Mouse (Mus musculus) spleen, postnatal 10 days (tissue): ENCODE data around the gene Rprml.

Experiments used
- DNase-seq, 2 experiments: peaks; one replicate each; pipeline ENCODE4 v3.0.0; 2021 to 2022; ENCODE audit warnings: low spot score in 2 of 2

Gene Rprml

DNA sequence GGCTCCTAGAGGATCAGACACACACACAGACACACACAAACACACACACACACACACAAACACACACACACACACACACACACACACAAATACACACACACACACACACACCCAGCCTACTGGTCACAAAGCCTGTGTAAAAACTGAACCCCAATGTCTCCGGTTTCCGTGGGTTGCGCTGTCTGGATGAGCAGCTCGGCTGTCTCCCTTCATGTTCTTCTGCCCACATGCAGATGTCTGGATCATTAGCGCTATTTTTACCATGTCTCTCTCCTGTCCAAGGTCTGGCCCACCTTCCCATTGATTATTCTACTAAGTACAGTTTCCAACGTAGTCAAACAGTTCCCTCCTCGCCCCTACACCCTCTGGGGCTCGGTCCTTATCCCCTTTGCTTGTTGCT lies 13.7 kb downstream of the Rprml start:
- no peak for DNase-seq

DNA sequence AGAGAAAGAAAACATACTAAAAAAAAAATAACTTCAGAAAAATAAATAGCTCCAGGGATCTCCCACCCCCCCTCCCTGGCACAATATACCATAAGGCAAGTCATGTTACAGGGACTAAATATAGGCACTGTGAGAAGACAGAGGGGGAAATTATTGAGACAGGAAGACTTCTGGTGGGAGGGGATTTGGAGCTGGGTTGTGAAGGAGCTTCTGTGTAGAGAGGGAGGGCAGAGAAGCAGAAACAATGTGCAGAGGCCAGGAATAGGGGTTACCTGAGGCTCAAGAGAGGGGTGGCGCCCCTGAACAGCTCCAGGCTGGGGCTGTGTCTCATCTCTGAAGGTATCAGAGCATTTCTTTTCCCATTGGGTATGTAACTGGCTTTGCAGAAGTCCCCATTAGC lies 16.3 kb downstream of the Rprml start:
- DNase-seq: no peak

DNA sequence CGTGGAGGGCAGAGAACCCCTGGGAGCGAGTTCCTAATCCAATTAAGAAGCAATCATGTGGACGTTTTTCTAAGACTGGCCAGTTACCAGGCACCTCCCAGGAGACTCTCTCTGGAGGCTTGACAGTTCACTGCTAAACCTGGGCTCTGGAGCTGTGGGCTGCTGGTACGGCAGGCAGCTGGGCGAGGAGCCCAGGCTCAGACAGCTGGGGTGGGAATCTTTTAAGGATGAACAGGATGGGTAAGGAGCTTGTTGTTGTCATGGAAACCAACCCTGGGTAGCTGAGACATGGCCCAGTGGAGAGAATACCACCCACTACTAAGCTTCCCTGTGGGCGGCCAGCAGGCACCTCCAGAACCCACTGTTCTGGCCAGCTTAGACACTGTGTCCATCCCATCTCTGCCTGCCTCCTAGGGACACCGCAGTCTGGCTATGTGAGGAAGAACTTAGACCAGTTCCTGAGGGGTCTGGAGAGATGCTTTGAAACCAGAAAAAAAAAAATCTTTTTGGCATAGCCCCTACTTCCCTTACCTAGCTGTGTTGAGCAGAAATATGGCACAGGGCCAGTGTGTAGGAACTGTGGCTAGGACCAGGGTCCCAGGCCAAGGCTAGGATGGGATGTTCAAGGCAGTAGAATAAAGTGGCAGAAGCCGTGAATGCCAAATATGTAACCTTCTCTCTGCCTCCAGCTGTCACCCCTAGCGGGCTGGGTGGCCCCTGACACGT lies 17.0 kb downstream of the Rprml start:
- no peak for DNase-seq

DNA sequence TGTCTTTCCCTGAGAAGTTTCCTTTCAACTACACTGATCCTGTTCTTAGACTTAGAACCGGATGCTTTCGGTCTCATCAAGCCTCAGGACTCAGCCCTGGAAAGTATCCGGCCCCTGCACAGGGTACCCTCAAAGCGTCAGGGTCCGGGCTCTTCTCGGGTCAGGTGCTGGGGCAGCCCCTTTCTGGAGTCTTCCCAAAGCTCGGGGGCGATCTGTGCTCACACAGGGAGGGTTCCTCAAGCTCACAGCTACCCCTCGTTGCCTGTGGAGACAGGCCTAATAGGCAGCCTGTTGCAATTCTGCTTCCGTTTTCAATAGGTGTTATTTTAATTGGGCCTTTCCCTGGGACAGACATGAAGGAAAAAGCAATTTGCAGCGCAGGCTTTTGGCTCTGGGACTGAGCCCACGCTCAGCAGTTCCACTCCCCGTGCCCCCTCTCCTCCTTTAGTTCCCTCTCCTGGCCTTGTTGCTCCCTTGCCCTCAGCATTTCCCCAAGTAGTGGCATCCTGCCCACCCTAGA lies 17.6 kb downstream of the Rprml start:
- DNase-seq: no peak

DNA sequence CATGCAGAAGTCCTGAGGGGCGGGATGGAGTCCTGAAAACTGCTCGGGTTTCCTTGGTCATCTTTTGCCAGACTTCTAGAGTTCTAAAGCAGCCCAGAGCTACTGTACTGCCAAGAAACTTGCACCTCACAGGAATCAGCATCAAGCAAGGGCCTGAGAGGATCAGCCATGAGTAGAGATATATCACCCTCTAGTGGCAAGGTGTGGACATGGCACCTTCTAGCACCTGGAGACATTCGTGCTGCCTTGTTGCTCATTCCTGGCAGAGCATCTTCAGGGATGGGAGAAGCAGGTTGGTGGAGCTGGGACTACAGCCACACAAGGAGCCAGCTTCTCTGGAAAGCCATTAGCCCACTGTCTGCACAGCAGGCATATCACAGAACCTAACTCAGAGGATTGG lies 26.2 kb downstream of the Rprml start:
- DNase-seq: peak; percentile 27 to 61

DNA sequence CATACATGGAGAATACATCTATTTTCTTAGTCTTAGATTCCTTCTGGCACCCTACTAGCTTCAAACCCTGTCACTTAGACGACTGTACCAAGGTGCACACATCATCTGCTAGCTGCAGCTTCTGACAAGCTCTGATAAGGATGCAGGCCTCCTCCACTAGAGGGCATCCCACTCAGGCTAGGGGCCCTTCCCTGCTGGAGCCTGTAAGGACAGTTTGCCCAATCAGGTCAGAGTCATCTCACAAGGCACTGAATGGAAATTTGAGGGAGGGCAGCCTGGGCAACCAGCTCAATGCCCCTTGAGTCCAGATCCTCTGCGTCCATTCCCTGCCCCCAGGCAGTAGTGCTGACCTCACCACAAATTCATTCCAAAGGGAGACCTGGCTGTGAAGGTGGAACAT lies 27.7 kb downstream of the Rprml start:
- peak; percentile 12 to 53 for DNase-seq

DNA sequence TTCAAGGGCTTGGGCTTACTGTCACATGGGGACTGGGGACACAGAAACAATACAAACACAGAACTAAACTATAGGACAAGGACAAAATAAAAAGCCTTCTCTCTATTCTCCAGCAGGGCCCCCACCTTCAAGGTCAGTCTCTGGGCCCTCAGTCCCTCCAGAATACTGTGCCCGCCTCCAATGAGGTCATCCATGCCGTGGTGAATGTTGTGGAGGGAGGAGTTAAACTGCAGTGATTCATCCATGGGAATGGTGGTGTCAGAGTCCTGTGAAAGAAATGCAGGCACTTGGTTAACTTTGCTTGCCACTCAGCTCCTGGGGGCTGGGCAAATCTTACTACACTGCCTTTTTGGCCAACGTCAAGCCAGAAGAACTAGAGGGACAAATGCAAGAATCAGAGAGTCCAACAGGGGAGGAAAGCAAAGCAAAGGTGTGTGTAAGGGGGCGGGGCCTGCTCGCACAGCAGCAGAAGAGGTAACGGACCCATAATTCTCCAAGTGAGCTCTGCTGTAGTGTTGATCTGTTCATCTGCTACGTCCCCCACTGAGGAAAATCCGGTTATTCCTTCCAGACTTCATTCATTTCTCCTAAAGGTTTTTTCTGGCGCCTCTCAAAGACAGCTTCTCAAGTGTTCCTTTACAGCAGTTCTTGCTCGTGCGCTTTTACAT lies 34.4 kb downstream of the Rprml start:
- no peak for DNase-seq

DNA sequence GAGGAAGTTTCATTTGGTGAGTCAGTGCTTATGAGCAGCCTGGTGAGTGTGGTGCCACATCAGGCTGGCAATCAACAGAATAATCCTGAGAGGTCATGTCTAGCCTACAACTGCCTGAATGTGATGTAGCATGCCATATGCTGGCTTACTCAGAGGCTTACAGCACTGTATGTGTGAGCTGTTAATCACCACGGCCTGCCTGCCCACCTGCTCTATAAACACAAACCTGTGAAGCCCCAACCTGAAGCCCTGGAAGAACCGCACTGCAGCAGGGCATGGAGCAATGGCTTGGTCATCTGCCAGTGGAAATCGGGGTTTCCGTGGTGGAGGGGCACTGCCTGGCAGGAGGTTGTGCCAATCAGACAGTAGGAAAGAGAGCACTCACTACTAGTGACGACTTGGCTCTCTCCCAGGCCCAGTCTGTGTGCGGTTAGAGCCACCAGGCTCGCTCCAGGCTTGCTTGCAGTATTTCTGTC lies 35.9 kb downstream of the Rprml start:
- DNase-seq: no peak

DNA sequence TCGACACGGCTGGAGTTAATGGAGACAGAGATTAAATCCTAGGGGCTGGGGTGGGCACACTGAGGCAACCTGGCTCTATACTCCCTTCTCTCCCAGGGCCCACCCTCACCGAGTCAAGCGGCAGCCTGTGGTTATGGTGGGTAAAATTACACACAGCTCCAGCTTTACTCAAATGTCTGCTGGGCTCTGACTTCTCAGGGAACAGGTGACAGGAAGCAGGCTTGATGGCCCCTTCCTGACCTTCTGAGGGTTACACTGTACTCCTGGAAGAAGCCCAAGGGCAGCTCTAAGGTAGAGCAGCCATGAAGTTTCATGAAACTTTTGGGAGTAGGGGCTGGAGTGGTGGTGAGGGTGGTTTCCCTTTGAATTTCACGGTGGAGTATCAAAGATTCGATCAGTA lies 37.3 kb downstream of the Rprml start:
- no peak for DNase-seq

DNA sequence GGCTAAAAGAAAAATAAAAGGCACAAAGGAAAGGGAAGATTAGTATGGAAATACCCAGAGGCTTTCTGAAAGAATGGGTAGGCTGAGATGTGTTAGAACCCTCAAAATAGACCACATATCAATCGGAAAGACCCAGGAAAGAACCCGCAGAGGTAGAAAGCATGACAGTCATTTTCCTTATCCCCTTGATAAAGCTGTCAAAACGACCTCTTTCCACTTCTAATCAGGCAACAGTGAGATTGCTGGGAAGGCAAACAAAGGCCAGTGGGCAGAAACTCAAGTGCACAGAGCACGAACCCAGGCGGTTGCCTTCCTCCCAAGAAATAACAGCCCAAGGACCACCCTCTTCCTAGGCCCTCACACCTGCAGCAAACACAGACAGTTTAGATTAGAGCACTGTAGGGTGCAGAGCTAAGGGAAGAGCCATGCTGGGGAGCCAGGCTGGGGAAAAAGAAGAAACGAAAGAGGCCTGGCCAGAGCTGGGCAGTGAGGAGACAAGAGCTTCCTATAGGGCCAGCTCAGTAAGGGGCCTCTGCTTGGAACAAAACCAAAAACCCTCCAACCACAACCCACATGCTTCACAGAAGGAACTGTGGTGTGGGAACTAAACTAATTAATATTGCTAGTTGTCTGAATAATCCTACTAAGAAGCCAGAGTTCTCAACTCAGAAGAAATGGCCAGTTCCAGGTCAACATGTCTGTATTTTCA lies 39.1 kb downstream of the Rprml start:
- no peak for DNase-seq

DNA sequence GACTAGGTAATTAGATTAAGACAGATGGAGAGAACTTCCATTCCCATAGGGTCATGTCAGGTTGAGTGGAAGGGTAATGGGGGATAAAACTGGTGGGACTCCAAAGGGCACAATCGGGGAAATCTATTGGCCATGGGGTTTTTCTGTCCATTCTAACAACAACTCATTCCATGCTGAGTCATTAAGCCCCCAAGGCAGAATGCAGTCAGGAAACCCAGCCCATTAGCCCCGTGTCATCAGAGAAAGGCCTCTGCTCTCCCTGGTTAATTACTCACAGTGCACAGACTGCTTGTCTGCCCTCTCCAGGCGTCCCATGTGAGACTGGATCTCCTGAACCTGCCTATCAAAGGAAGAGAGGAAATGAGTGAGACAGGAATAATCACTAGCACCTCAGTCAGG lies 39.6 kb downstream of the Rprml start:
- DNase-seq: no peak

DNA sequence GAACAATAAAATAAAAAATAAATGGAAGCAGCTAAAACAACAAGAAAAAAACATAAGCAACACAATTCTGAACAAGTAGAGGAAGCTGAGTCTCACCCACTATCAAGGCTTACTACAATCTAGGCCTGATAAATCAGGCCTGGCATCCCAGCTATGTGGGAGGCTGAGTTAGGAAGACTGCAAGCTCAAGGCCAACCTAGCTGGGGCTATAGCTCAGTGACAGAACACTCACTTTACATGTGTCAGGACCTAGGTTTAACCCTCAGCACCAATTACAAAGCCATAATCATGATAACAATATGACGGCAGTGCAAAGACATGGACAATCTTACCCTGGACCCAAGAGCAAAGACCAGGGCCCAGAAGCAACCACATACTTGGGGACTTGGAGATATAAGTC lies 41.7 kb downstream of the Rprml start:
- DNase-seq: no peak

DNA sequence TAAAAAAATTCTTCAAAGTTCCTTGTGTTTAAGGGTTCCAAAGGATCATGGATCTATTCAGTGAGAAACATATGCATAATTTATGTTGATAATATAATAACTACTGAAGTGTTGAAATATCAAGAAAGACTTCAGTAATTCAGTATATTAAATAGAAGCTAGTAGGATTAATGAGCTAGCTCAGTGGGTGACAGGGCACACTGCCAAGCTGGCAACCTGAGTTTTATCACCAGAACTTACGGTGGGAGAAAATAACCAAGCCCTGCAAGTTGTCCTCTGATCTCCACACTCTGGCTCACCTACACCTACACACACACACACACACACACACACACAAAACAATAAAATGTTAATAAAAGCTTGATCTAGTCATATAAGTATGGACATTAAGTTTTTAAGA lies 43.9 kb downstream of the Rprml start:
- DNase-seq: no peak

DNA sequence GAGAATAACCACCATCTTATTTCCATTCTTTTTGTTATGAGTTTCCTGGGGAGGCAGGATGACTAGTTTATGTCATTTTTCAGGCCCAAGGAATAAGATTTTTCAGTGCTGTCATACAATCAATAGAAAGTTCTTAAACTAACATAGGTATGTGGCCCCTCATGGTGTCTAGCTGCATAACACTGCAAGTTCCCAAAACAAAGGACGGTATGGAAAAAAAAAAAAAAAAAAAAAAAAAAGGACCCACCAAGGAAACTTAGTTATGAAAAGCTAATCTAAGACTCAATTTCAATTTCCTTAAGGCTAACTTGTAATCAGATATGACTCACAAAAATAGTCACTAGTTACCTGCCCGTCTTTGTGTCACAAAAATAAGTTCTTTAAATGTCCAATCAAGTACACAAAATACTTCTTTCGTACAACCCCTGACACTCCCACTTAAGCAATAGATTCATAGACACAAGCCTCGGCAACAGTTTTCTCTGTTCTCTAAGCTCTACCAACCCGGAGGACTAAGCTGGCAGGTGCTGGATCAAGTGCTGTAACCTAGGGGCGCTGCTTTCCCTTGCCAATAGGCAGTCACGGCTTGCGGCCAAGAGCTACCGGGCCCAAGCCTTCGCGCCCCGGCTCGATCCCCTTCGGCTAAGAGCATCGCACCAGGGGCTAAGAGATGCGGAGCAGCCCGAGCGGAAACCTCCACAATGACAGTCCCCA lies 47.6 kb downstream of the Rprml start:
- no peak for DNase-seq

DNA sequence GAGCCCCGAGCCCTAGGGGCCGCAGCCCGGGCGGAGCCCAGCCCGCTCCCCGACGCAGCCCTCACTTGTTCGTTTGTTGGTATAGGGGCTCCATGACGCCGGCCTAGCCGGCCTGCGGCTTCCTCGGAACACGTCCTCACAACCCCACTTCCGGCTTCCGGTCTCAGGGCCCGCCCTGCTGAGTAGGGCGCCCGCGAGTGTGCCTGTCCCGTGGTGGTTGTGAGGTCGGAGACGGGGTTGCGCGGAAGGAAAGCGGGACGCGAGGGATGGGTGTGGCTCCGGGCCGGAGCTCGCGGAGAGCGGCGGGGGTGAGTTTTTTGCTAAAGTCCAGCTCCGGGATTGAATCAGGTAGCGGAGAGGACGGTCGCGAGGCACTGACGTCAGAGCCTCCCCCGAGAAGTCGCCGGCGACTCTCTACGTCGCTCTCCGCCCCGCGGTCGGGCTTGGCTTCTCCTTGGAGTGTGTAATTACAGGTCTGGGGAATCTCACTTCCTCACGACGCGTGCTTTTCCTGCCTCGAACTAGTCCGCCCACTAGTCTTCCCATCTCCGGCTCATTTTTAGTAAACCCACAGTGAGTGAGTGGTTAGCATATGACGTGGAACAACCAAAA lies 48.3 kb downstream of the Rprml start, which contains the start of gene Gosr2:
Gosr2 (minus strand) TSS at position 334 of the 612 bp plus-strand sequence.
- peak; percentile 91 to 92 for DNase-seq

DNA sequence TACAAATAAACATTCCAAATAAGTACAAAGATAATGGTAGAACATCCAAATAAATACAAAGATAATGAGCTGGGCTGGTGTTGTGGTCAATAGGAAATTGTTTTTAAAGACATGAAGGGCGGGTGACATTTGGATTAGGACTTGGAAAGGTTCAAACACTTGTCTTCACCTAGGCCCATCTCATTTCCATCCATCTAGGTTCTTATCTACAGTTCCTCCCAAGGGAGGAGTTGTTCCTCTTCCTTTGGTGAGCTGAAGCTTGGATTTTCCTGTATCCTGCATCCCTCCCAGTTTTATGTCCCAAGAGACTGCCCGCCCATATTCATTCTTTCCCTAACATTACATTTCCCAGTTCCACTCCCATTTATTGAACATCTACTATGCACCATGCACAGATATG lies 48.9 kb downstream of the Rprml start:
- no peak for DNase-seq
